In genomic region chr13:63562972-63563780, GRCm38 (mm10) we compare ENCODE assay signal across 8 mouse cellular contexts. TPM values are rescaled to one million over a fixed set of nuclear protein-coding genes. Genes with fewer than 3 reads are reported as not detected.
DNase-seq lines count a peak whose midpoint lies in the region; ATAC-seq and TF ChIP-seq lines count a peak whose summit lies in the region.

No protein-coding gene starts in this region.

- no peaks in the 10 kb centered on the region for H3K27me3 ChIP-seq in heart, embryonic 14.5 days (ENCODE audit: control insufficient read depth, insufficient read depth, low read length)

- peak; percentile 75 for TF ChIP-seq POLR2A in embryonic fibroblast, embryonic 13.5 days (IDR thresholded peaks at IDR 0.05; ENCODE audit: low read depth, low read length)
- peak; percentile 78; the same call in 1 of the 2 replicates for TF ChIP-seq POLR2A in lung, adult 2 months (IDR thresholded peaks at IDR 0.05; ENCODE audit: borderline replicate concordance, extremely low read depth, low read depth, low read length)

- no peaks in the 10 kb centered on the region for H3K4me1 ChIP-seq in embryonic fibroblast, embryonic 13.5 days (ENCODE audit: control insufficient read depth, insufficient read depth, low read length)
- H3K4me1 ChIP-seq in heart, embryonic 14.5 days (ENCODE audit: control insufficient read depth in 2 of 2, insufficient read depth in 2 of 2, low read length in 2 of 2), result peaks cover 17 to 42% of the 10 kb centered on the region in 2 experiments
- H3K4me1 ChIP-seq in lung, adult 2 months (ENCODE audit: control insufficient read depth, insufficient read depth, low read length), result peaks cover 2% of the 10 kb centered on the region

- H3K4me3 ChIP-seq in embryonic fibroblast, embryonic 13.5 days (ENCODE audit: insufficient read depth, low read length), result peak overlapping the region; percentile 71
- peak overlapping the region; percentile 73 to 85 for H3K4me3 ChIP-seq in heart, embryonic 14.5 days (ENCODE audit: control insufficient read depth in 1 of 2, insufficient read depth in 1 of 2, low read depth in 1 of 2, low read length in 2 of 2)
- H3K4me3 ChIP-seq in lung, adult 2 months (replicated peaks; ENCODE audit: extremely low read depth, low read depth, low read length), result peak overlapping the region; percentile 61

- peak overlapping the region; percentile 87; the same call in 1 of the 2 replicates for H3K27ac ChIP-seq in embryonic fibroblast, embryonic 13.5 days (ENCODE audit: insufficient read depth, low read length)
- peak overlapping the region; percentile 89 to 98 for H3K27ac ChIP-seq in heart, embryonic 14.5 days (replicated peaks in 1 of 2; ENCODE audit: control insufficient read depth in 1 of 2, insufficient read depth in 1 of 2, low read depth in 2 of 2, low read length in 2 of 2)

- WGBS in heart, embryonic 14.5 days, result under 1% methylated on average over 48 of the region's 51 CpGs
- under 1% methylated on average over 51 of the region's 51 CpGs for WGBS in lung, adult 2 months

- peak; percentile 72 to 79 for DNase-seq in B cell, adult 2 months
- DNase-seq in adrenal gland, postnatal 14 days, result peak; percentile 82
- peak; percentile 88 for DNase-seq in kidney, postnatal 10 days
- peak; percentile 79 for DNase-seq in lung, adult 2 months
- peak; percentile 67 to 74 for DNase-seq in thymus, adult 18-20 months

- peak overlapping the region; percentile 92 for H3K9ac ChIP-seq in heart, embryonic 14.5 days (ENCODE audit: low read length)

- H3K36me3 ChIP-seq in heart, embryonic 14.5 days (ENCODE audit: control insufficient read depth, insufficient read depth, low read length), result 0 out of 2 replicates have a peak, but pooled peaks cover 12% of the 10 kb centered on the region

- peak overlapping the region; percentile 84 for H3K4me2 ChIP-seq in heart, embryonic 14.5 days (ENCODE audit: low read length)

- ATAC-seq in heart, embryonic 14.5 days (ENCODE audit: insufficient number of reproducible peaks, insufficient read depth, low FRiP score, low read depth), result peak; percentile 62
- ATAC-seq in neutrophil, adult 5-6 weeks (ENCODE audit: extremely low read depth, insufficient number of reproducible peaks, low FRiP score, poor library complexity, severe bottlenecking), result peak; percentile 38

- TF ChIP-seq CTCF in embryonic fibroblast, embryonic 13.5 days (IDR thresholded peaks at IDR 0.05; ENCODE audit: borderline replicate concordance, insufficient read depth, low read length), result no peak
- TF ChIP-seq CTCF in lung, adult 2 months (IDR thresholded peaks at IDR 0.05; ENCODE audit: insufficient read depth, low read length), result no peak

- H3K9me3 ChIP-seq in heart, embryonic 14.5 days (ENCODE audit: control insufficient read depth, low read length), result no peaks in the 10 kb centered on the region

RNA-seq across cellular contexts. Expression of gene Ptch1, which starts 10.2 kb away (rescaled TPM):
- 38.6 and 39.5 TPM in 2 replicates for total RNA-seq in adrenal gland, postnatal 14 days (2021)
- 10.2 and 10.8 TPM in 2 replicates for polyA plus RNA-seq in embryonic fibroblast, embryonic 13.5 days (2011; ENCODE audit: insufficient read length, low read depth, missing spikeins)
- polyA plus RNA-seq in heart, embryonic 14.5 days (2014; fragmentation: Nextera tagmentation; extraction: Ambion mirVana), result 8.4 and 9.0 TPM in 2 replicates
- polyA plus RNA-seq in lung, adult 2 months (2012; rRNA removed), result 41.4 and 47.6 TPM in 2 replicates
- total RNA-seq in neutrophil, adult 5-6 weeks (2017), result 6.3 and 6.8 TPM in 2 replicates

Comparison
In these comparisons a context has a peak if more than half of its experiments do, and no peak if none do; other contexts are left out.
1. Peak in every context shown above with its lines: DNase-seq, ATAC-seq, H3K4me3 ChIP-seq and H3K27ac ChIP-seq.